Mouse (Mus musculus): Measurements from ENCODE around the gene Ptprt. TPM values are rescaled to one million over a fixed set of nuclear protein-coding genes. Genes with fewer than 3 reads are reported as not detected.

The Ptprt gene
- polyA plus RNA-seq, 1 experiment from 2014 or later: 0.33 TPM

GRCm38 (mm10) chr2:161511101-161511759 lies 1149.7 kb downstream of the Ptprt start:
- H3K9me3 ChIP-seq: no peaks in the 10 kb centered on the region
- peak overlapping the region; percentile 55 for H3K4me3 ChIP-seq
- H3K27me3 ChIP-seq (replicated peaks): no peaks in the 10 kb centered on the region
- no peak overlapping the region for H3K27ac ChIP-seq (replicated peaks)
- ATAC-seq (ENCODE audit: extremely low read depth, insufficient number of reproducible peaks, low FRiP score, low TSS enrichment): no peak
- H3K4me2 ChIP-seq: peak overlapping the region; percentile 77
- 25% methylated on average over 8 of the region's 8 CpGs for WGBS
- no peaks in the 10 kb centered on the region for H3K36me3 ChIP-seq
- peak overlapping the region; percentile 69 for H3K9ac ChIP-seq
- peaks cover 8% of the 10 kb centered on the region for H3K4me1 ChIP-seq

- no peaks in the 10 kb centered on the region for H3K36me3 ChIP-seq
- no peak overlapping the region for H3K27ac ChIP-seq (replicated peaks)
- no peaks in the 10 kb centered on the region for H3K9me3 ChIP-seq
- H3K4me1 ChIP-seq: peaks cover 8% of the 10 kb centered on the region; the same call in 1 of the 2 replicates
- peak overlapping the region; percentile 63 for H3K4me2 ChIP-seq
- 13% methylated on average over 13 of the region's 13 CpGs for WGBS
- H3K4me3 ChIP-seq: peak overlapping the region; percentile 32
- peaks cover 7% of the 10 kb centered on the region; the same call in 1 of the 2 replicates for H3K27me3 ChIP-seq (replicated peaks)
- H3K9ac ChIP-seq: no peak overlapping the region
- no peak for ATAC-seq (ENCODE audit: extremely low read depth, insufficient number of reproducible peaks, low FRiP score, low TSS enrichment)
Observed at GRCm38 (mm10) chr2:161499097-161499899, 1161.6 kb downstream of the Ptprt start.

- Histone ChIP-seq H3K9ac (no peak overlapping the region), H3K4me1 (peaks cover 8% of the 10 kb centered on the region; the same call in 1 of the 2 replicates), H3K9me3 (no peaks in the 10 kb centered on the region), H3K4me3 (peak overlapping the region; percentile 32), H3K36me3 (no peaks in the 10 kb centered on the region), H3K27me3 (replicated peaks) (peaks cover 7% of the 10 kb centered on the region; the same call in 1 of the 2 replicates), H3K27ac (replicated peaks) (no peak overlapping the region), H3K4me2 (peak overlapping the region; percentile 63)
- ATAC-seq (ENCODE audit: extremely low read depth, insufficient number of reproducible peaks, low FRiP score, low TSS enrichment): no peak
- WGBS: 21% methylated on average over 13 of the region's 13 CpGs
Observed at GRCm38 (mm10) chr2:161498449-161499096, 1162.4 kb downstream of the Ptprt start.

- 75% methylated on average over 1 of the region's 1 CpGs for WGBS
- ATAC-seq (ENCODE audit: extremely low read depth, insufficient number of reproducible peaks, low FRiP score, low TSS enrichment): no peak
- H3K9me3 ChIP-seq: no peaks in the 10 kb centered on the region
- no peak overlapping the region for H3K4me2 ChIP-seq
- no peak overlapping the region for H3K9ac ChIP-seq
- no peaks in the 10 kb centered on the region for H3K36me3 ChIP-seq
- no peaks in the 10 kb centered on the region for H3K4me1 ChIP-seq
- H3K27me3 ChIP-seq (replicated peaks): no peaks in the 10 kb centered on the region
- no peak overlapping the region for H3K4me3 ChIP-seq
- no peak overlapping the region for H3K27ac ChIP-seq (replicated peaks)
Observed at GRCm38 (mm10) chr2:161481741-161482140, 1179.2 kb downstream of the Ptprt start.

GRCm38 (mm10) chr2:161480445-161480844 lies 1180.5 kb downstream of the Ptprt start:
- H3K9me3 ChIP-seq: no peaks in the 10 kb centered on the region

More at GRCm38 (mm10) chr2:161480445-161480844, 1180.5 kb downstream of the Ptprt start:
- Histone ChIP-seq H3K36me3 (no peaks in the 10 kb centered on the region), H3K4me3 (no peak overlapping the region), H3K4me1 (no peaks in the 10 kb centered on the region), H3K27ac (replicated peaks) (no peak overlapping the region), H3K4me2 (no peak overlapping the region), H3K27me3 (replicated peaks) (no peaks in the 10 kb centered on the region), H3K9ac (no peak overlapping the region)
- no peak for ATAC-seq (ENCODE audit: extremely low read depth, insufficient number of reproducible peaks, low FRiP score, low TSS enrichment)
